Mouse (Mus musculus) forebrain, postnatal 0 days (tissue): ENCODE results near the gene Gm5148. TPM values are rescaled to one million over a fixed set of nuclear protein-coding genes. Genes with fewer than 3 reads are reported as not detected.

Experiments used
- ATAC-seq: fragments of 200-750 bp; cut with Nextera tagmentation; 2 replicates; pipeline ENCODE4 v1.8.0; 2017; ENCODE audit warnings: mild to moderate bottlenecking, moderate library complexity
- DNase-seq: peaks from one replicate; pipeline ENCODE4 v3.0.0-alpha.2; 2015
- H3K27ac ChIP-seq: fragments of 300-500 bp; sonication (generic); 2 replicates; pipeline ENCODE4 v1.5.1; 2014; ENCODE audit warnings: low read depth, mild to moderate bottlenecking, antibody characterized with exemption, low read length, moderate library complexity, mixed read lengths
- H3K27me3 ChIP-seq: fragments of 300-500 bp; sonication (generic); 2 replicates; pipeline ENCODE4 v1.6.1; 2014; ENCODE audit warnings: mild to moderate bottlenecking, low read length, mixed read lengths; ENCODE audit not compliant: insufficient read depth
- H3K36me3 ChIP-seq: fragments of 300-500 bp; sonication (generic); 2 replicates; pipeline ENCODE4 v1.6.1; 2014; ENCODE audit warnings: mild to moderate bottlenecking, moderate library complexity; ENCODE audit not compliant: insufficient read depth
- H3K4me1 ChIP-seq: fragments of 300-500 bp; sonication (generic); 2 replicates; pipeline ENCODE4 v1.6.1; 2014; ENCODE audit warnings: antibody characterized with exemption; ENCODE audit not compliant: insufficient read depth
- H3K4me2 ChIP-seq: fragments of 300-500 bp; sonication (generic); 2 replicates; pipeline ENCODE4 v1.6.1; 2014; ENCODE audit warnings: low read depth, mild to moderate bottlenecking, moderate library complexity
- H3K4me3 ChIP-seq: fragments of 300-500 bp; sonication (generic); 2 replicates; pipeline ENCODE4 v1.5.1; 2014; ENCODE audit warnings: low read depth, low read length, mixed read lengths
- H3K9ac ChIP-seq: fragments of 300-500 bp; sonication (generic); 2 replicates; pipeline ENCODE4 v1.6.1; 2014; ENCODE audit warnings: mild to moderate bottlenecking
- H3K9me3 ChIP-seq: fragments of 300-500 bp; sonication (generic); 2 replicates; pipeline ENCODE4 v1.6.1; 2016; ENCODE audit warnings: low read length
- CTCF ChIP-seq: sonication (generic); IDR thresholded peaks from 2 replicates; pipeline ENCODE4 v1.5.1; 2016; ENCODE audit warnings: antibody characterized with exemption, control low read depth, low read depth
- WGBS: fragments of 180-500 bp; shearing (Covaris S2); extraction: QIAGEN DNeasy Blood & Tissue Kit; methylation state at CpG from one replicate; pipeline ENCODE4 v1.1.7; 2014; 5-methylcytosine and 5-hydroxymethylcytosine counted together
- polyA plus RNA-seq: library from polyadenylated mRNA; unstranded; fragments of >200 nt; fragmentation: Nextera tagmentation; extraction: Ambion mirVana; gene quantifications from 2 replicates; pipeline ENCODE4 v1.2.1, GENCODE M21; 2015
- total RNA-seq: library from RNA; depleted of rRNA; stranded (reverse); fragments of >200 nt; gene quantifications from 2 replicates; pipeline ENCODE4 v1.2.3, GENCODE M21; 2014

Gm5148 gene
- total and polyA plus RNA-seq, 2 experiments from 2014 or later = 4.9 to 11.9 TPM

DNA sequence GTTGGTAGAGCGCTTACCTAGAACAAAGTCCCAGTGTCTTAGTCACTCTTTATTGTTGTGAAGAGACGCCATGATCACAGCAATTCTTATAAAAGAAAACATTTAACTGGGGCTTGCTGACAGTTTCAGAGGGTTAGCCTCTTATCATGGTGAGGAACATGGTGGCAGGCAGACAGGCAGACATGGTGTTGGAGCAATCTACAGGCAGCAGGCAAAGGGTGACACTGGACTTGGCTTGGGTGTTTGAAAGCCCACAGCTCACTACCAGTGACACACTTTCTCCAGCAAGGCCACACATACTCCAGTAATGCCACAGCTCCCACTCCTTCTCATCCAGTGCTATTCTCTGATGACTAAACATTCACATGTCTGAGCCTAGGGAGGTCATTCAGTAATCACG is 30.3 kb upstream of the Gm5148 start:
- no peak for TF ChIP-seq CTCF
- no peaks in the 10 kb centered on the region for H3K4me1 ChIP-seq
- WGBS = 92% methylated on average over 3 of the region's 3 CpGs
- H3K36me3 ChIP-seq = no peaks in the 10 kb centered on the region
- H3K4me3 ChIP-seq = no peak overlapping the region
- no peaks in the 10 kb centered on the region for H3K27me3 ChIP-seq
- DNase-seq (no peak), ATAC-seq (no peak)
- no peaks in the 10 kb centered on the region for H3K9me3 ChIP-seq
- H3K27ac ChIP-seq = no peak overlapping the region
- no peak overlapping the region for H3K4me2 ChIP-seq
- H3K9ac ChIP-seq = no peak overlapping the region

GRCm38 (mm10) chr3:37753148-37753547 is 28.9 kb upstream of the Gm5148 start:
- no peaks in the 10 kb centered on the region for H3K9me3 ChIP-seq
- H3K9ac ChIP-seq = no peak overlapping the region
- no peak overlapping the region for H3K27ac ChIP-seq
- no peak overlapping the region for H3K4me3 ChIP-seq
- TF ChIP-seq CTCF = no peak
- no peaks in the 10 kb centered on the region for H3K36me3 ChIP-seq
- no peak overlapping the region for H3K4me2 ChIP-seq
- no peaks in the 10 kb centered on the region for H3K27me3 ChIP-seq
- no peaks in the 10 kb centered on the region for H3K4me1 ChIP-seq
- WGBS = 88% methylated on average over 3 of the region's 3 CpGs
- DNase-seq (no peak), ATAC-seq (no peak)

GRCm38 (mm10) chr3:37748002-37748733 is 23.9 kb upstream of the Gm5148 start:
- no peaks in the 10 kb centered on the region for H3K9me3 ChIP-seq
- H3K27ac ChIP-seq = no peak overlapping the region
- ATAC-seq = peak; percentile 51
- TF ChIP-seq CTCF = no peak
- no peaks in the 10 kb centered on the region for H3K36me3 ChIP-seq
- H3K9ac ChIP-seq = no peak overlapping the region
- H3K27me3 ChIP-seq = no peaks in the 10 kb centered on the region
- no peak overlapping the region for H3K4me2 ChIP-seq
- H3K4me3 ChIP-seq = no peak overlapping the region
- DNase-seq = no peak
- H3K4me1 ChIP-seq = no peaks in the 10 kb centered on the region
- WGBS = 90% methylated on average over 16 of the region's 16 CpGs

DNA sequence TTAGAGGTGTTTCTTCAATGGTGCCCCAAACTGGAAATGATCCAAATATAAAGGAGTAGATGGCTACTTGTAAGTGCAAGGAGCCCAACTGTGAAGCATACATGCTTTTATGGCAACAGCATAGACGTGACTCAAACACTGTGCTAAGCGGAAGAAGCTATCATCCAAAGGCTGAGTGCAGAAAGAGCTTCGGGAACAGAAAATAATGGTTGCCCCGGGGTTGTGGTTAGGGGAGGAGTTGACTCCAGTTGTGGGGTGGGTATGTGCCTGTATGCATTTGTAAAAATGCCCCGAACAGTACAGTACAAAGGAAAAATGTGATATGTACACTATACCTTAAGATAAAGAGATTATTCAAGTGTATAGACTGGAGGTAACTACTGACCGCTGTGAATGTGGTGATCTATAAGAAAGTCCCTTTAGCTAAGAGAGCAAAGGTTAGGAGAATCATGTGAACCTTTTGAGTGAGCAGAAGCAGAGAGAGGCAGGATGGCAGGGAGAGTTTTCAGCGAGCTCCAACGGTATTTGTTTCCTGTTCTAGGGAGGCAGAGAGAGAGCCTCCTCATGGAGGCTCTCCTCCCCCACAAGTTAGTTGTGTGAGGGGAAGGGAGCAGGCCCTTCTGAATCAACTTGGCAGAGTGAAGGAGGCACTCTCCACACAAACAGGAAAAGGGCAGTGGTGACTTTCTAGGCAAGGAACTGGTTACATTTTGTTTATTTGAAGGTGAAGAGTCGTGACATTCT is 23.1 kb upstream of the Gm5148 start:
- Histone ChIP-seq H3K27me3 (no peaks in the 10 kb centered on the region), H3K36me3 (no peaks in the 10 kb centered on the region), H3K9me3 (no peaks in the 10 kb centered on the region), H3K4me2 (no peak overlapping the region), H3K4me3 (no peak overlapping the region), H3K27ac (no peak overlapping the region), H3K4me1 (no peaks in the 10 kb centered on the region), H3K9ac (no peak overlapping the region)
- WGBS = 86% methylated on average over 9 of the region's 9 CpGs
- no peak for DNase-seq
- ATAC-seq = no peak
- TF ChIP-seq CTCF = no peak

DNA sequence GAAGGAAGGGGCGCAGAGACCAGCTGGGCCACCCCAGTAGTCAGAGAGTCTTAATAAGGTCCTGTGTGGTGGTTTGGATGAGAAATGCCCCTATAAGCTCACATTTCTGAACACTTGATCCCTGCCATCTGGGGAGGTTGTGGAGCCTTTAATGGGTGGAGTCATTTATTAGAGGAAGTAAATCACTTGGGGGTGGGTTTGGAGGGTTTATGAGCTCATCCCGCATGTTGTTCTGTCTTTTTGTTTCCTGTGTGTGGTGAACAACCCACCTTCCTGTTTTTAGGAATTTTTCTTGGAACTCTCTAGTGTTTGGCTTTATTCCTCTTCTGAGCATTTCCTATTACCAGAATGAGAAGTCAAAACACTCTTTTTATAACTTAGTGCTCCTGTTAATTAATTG is 19.8 kb upstream of the Gm5148 start:
- no peak for ATAC-seq
- no peak for DNase-seq
- no peak overlapping the region for H3K4me3 ChIP-seq
- no peak overlapping the region for H3K4me2 ChIP-seq
- H3K9me3 ChIP-seq = no peaks in the 10 kb centered on the region
- H3K9ac ChIP-seq = no peak overlapping the region
- no peaks in the 10 kb centered on the region for H3K27me3 ChIP-seq
- no peaks in the 10 kb centered on the region for H3K4me1 ChIP-seq
- WGBS = 81% methylated on average over 2 of the region's 2 CpGs
- no peak for TF ChIP-seq CTCF
- H3K27ac ChIP-seq = no peak overlapping the region
- H3K36me3 ChIP-seq = no peaks in the 10 kb centered on the region

- DNase-seq (no peak), ATAC-seq (no peak)
- no peaks in the 10 kb centered on the region for H3K36me3 ChIP-seq
- no peak overlapping the region for H3K27ac ChIP-seq
- 76% methylated on average over 7 of the region's 7 CpGs for WGBS
- H3K4me3 ChIP-seq = no peak overlapping the region
- TF ChIP-seq CTCF = no peak
- no peaks in the 10 kb centered on the region for H3K27me3 ChIP-seq
- no peaks in the 10 kb centered on the region for H3K9me3 ChIP-seq
- no peak overlapping the region for H3K9ac ChIP-seq
- no peak overlapping the region for H3K4me2 ChIP-seq
- peaks cover 4% of the 10 kb centered on the region; the same call in 1 of the 2 replicates for H3K4me1 ChIP-seq
Measured at GRCm38 (mm10) chr3:37739996-37740395, 15.7 kb upstream of the Gm5148 start.

- peaks cover 4% of the 10 kb centered on the region; the same call in 1 of the 2 replicates for H3K4me1 ChIP-seq
- no peak overlapping the region for H3K4me2 ChIP-seq
- 53% methylated on average over 17 of the region's 17 CpGs for WGBS
- no peak overlapping the region for H3K27ac ChIP-seq
- no peak overlapping the region for H3K9ac ChIP-seq
- ATAC-seq (peak; percentile 70), DNase-seq (peak; percentile 33)
- no peak overlapping the region for H3K4me3 ChIP-seq
- no peaks in the 10 kb centered on the region for H3K9me3 ChIP-seq
- no peaks in the 10 kb centered on the region for H3K36me3 ChIP-seq
- no peak for TF ChIP-seq CTCF
- no peaks in the 10 kb centered on the region for H3K27me3 ChIP-seq
Measured at GRCm38 (mm10) chr3:37738171-37738950, 14.1 kb upstream of the Gm5148 start.
